Mouse (Mus musculus): ENCODE data around the gene Lyrm4.

- TF ChIP-seq TBP (IDR thresholded peaks at IDR 0.05; ENCODE audit: low read depth, low read length) (no peak), EP300 (IDR thresholded peaks at IDR 0.05; ENCODE audit: low read depth in 1 of 2, low read length in 2 of 2) (no peak)
These were observed 121.5 kb downstream of the Lyrm4 start for GRCm38 (mm10) chr13:35995696-35996426.
